Mouse (Mus musculus) midbrain, embryonic 10.5 days (tissue): ENCODE results near the gene Serf1. TPM values are rescaled to one million over a fixed set of nuclear protein-coding genes. Genes with fewer than 3 reads are reported as not detected.
"Not testable (repeated sequence)": the region's sequence is repeated elsewhere in the genome, so short reads cannot be mapped to it uniquely, and the experiment has no call there.

ENCODE experiments used
- DNase-seq: peaks from one replicate; pipeline ENCODE4 v3.0.0-alpha.2; 2017; ENCODE audit warnings: low spot score
- H3K27ac ChIP-seq: fragments of 300-500 bp; sonication (generic); replicated peaks from 2 replicates; pipeline ENCODE4 v1.5.1; 2016; ENCODE audit warnings: mild to moderate bottlenecking
- H3K27me3 ChIP-seq: fragments of 300-500 bp; sonication (generic); 2 replicates; pipeline ENCODE4 v1.6.1; 2016; ENCODE audit warnings: low read depth, mild to moderate bottlenecking; ENCODE audit not compliant: poor library complexity, severe bottlenecking
- H3K36me3 ChIP-seq: fragments of 300-500 bp; sonication (generic); 2 replicates; pipeline ENCODE4 v1.6.1; 2016; ENCODE audit warnings: mild to moderate bottlenecking, moderate library complexity
- H3K4me1 ChIP-seq: fragments of 300-500 bp; sonication (generic); 2 replicates; pipeline ENCODE4 v1.6.1; 2016
- H3K4me3 ChIP-seq: fragments of 300-500 bp; sonication (generic); 2 replicates; pipeline ENCODE4 v1.5.1; 2016; ENCODE audit warnings: mild to moderate bottlenecking, moderate library complexity
- H3K9me3 ChIP-seq: fragments of 300-500 bp; sonication (generic); replicated peaks from 2 replicates; pipeline ENCODE4 v1.6.1; 2016; ENCODE audit warnings: mild to moderate bottlenecking
- WGBS: fragments of 180-500 bp; shearing (Covaris S2); methylation state at CpG from one replicate; pipeline ENCODE4 v1.1.7; 2016; 5-methylcytosine and 5-hydroxymethylcytosine counted together
- polyA plus RNA-seq: library from polyadenylated mRNA; unstranded; fragments of >200 nt; fragmentation: Nextera tagmentation; extraction: Ambion mirVana; gene quantifications from 2 replicates; pipeline ENCODE4 v1.2.1, GENCODE M21; 2016

Gene Serf1
- polyA plus RNA-seq, 1 experiment from 2014 or later: 145 TPM

- no peaks in the 10 kb centered on the region for H3K9me3 ChIP-seq
- H3K4me1 ChIP-seq: no peaks in the 10 kb centered on the region
- H3K27ac ChIP-seq: no peak overlapping the region
- H3K36me3 ChIP-seq: peaks cover 25% of the 10 kb centered on the region
- H3K4me3 ChIP-seq: no peak overlapping the region
- DNase-seq: no peak
- 84% methylated on average over 8 of the region's 8 CpGs for WGBS
- H3K27me3 ChIP-seq: no peaks in the 10 kb centered on the region
Measured at GRCm38 (mm10) chr13:100141646-100142314, 34.0 kb downstream of the Serf1 start.

- H3K27ac ChIP-seq: no peak overlapping the region
- no peak overlapping the region for H3K4me3 ChIP-seq
- no peaks in the 10 kb centered on the region for H3K9me3 ChIP-seq
- H3K36me3 ChIP-seq: no peaks in the 10 kb centered on the region
- no peaks in the 10 kb centered on the region for H3K4me1 ChIP-seq
- no peaks in the 10 kb centered on the region for H3K27me3 ChIP-seq
- no peak for DNase-seq
- WGBS: 74% methylated on average over 1 of the region's 1 CpGs
Measured at GRCm38 (mm10) chr13:100152659-100153058, 44.8 kb downstream of the Serf1 start.

GRCm38 (mm10) chr13:100156624-100157023 lies 48.8 kb downstream of the Serf1 start:
- 89% methylated on average over 3 of the region's 3 CpGs for WGBS

GRCm38 (mm10) chr13:100161171-100161870 lies 53.5 kb downstream of the Serf1 start:
- H3K4me1 ChIP-seq, H3K27me3 ChIP-seq, H3K4me3 ChIP-seq, DNase-seq, H3K9me3 ChIP-seq, H3K27ac ChIP-seq, H3K36me3 ChIP-seq: not testable (repeated sequence)
- WGBS: 89% methylated on average over 11 of the region's 11 CpGs

More at GRCm38 (mm10) chr13:100156624-100157023, 48.8 kb downstream of the Serf1 start:
- Histone ChIP-seq H3K27ac (no peak overlapping the region), H3K4me1 (no peaks in the 10 kb centered on the region), H3K4me3 (no peak overlapping the region), H3K9me3 (no peaks in the 10 kb centered on the region), H3K27me3 (no peaks in the 10 kb centered on the region), H3K36me3 (no peaks in the 10 kb centered on the region)
- no peak for DNase-seq

- DNase-seq, H3K9me3 ChIP-seq, H3K36me3 ChIP-seq, H3K4me1 ChIP-seq, H3K27ac ChIP-seq, H3K4me3 ChIP-seq, H3K27me3 ChIP-seq: not testable (repeated sequence)
Measured at GRCm38 (mm10) chr13:100162467-100162866, 54.7 kb downstream of the Serf1 start.

Other genes starting within 250 kb of the Serf1 start
- 5.1 and 13.5 TPM in 2 replicates for gene Cartpt, start 206.9 kb upstream of the Serf1 start, polyA plus RNA-seq
- gene Mccc2, start 92.4 kb upstream of the Serf1 start, polyA plus RNA-seq: 35.3 and 36.7 TPM in 2 replicates
- 26.4 and 27.6 TPM in 2 replicates for gene Bdp1, start 3.9 kb upstream of the Serf1 start, polyA plus RNA-seq
- gene Smn1, start 16.8 kb downstream of the Serf1 start, polyA plus RNA-seq: 85.9 and 86.4 TPM in 2 replicates
- 0.11 and 0.16 TPM in 2 replicates for gene Naip2, start 94.1 kb downstream of the Serf1 start, polyA plus RNA-seq
- 0.07 TPM in 2 replicates for gene Naip5, start 138.3 kb downstream of the Serf1 start, polyA plus RNA-seq
- gene Naip6, start 209.7 kb downstream of the Serf1 start, polyA plus RNA-seq: 0.02 TPM in 1 of 2 replicates, not detected in the other